Mouse (Mus musculus) T-helper 17 cell (primary cell): ENCODE results near the gene Btbd2.

Experiments
- in situ Hi-C, 2 experiments: fragments of 300-600 bp; cut with MboI, MseI; formaldehyde crosslinking; loops; 1 replicate in 1 of 2; 2 replicates in 1 of 2; pipeline ENCODE4 v1.15.1; 2025; ENCODE audit warnings: high pct_unique_total_duplicates in 2 of 2

Gene Btbd2

DNA sequence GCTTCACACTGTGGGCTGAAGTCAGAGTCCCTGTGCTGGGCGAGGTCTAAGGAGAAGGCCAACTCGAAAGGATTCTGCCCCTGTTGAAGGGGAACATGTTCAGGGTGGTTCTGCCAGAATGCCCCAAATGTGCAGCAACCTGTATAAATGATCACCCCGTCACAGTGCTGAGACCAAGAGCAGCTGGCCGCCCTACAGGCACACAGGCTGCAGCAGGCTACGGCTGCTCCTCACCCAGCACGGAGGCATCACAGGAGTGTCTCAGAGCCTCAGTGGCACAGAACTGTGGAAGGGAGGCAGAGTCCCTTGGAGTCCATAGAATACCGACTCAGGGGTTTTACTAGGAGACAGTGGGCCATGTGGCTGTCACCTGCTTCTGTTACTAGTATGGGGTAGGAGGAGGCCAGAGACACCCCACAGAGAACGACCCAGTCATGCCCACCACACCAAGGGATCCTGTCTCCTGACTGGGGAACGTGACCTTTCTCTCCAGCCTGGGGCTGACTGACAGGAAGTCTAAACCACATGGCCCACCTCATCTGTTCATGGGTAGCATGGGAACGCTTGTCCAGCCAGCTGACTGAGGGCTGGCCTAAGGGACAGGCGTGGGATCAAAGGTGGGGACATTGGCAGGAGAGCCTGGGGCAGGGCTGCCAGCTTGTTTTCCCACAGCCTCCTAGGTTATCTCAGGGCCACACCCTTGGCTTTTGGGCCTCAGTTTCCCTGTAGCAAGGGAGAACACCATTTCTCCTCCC is 15.2 kb upstream of the Btbd2 start:
- in situ Hi-C loops, result no loop called here

DNA sequence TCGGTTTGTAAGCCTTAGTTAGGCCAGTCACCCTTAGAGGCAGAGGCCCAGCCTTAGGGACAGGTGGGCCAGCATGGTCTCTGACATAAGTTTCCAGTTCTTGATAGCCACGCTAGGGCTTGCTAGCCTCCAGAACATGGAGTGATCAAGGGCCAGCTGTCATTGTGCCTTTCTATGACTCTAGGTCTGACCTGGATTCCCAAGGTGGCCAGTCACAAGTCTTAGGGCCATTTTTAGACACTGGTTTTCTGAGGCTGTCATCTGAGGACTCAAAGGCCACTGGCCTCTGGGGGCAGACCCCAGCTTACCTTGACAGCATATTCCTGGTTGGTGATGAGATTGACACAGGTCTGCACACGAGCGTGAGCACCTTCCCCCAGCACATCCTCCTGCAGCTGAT is 14.4 kb upstream of the Btbd2 start:
- in situ Hi-C loops, result no loop called here

DNA sequence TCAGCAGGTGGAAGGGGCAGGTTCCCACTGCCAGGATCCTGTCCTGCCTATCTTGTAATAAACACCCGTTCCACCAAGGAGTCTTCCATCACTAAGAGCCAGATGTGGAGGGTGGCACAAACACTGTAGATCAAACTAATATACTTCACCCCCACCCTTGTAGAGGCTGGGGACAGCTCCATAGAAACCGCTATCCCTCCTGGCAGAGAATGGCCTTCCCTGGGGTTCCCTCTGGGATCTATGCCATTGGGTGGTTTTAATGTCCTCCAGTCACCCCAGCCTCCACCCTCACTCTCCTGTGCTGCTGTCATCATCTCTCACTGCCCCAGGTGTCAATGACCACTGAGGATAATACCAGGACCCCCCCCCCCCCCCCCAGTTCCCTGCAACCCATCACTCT is 13.7 kb upstream of the Btbd2 start:
- in situ Hi-C loops, result no loop called here

DNA sequence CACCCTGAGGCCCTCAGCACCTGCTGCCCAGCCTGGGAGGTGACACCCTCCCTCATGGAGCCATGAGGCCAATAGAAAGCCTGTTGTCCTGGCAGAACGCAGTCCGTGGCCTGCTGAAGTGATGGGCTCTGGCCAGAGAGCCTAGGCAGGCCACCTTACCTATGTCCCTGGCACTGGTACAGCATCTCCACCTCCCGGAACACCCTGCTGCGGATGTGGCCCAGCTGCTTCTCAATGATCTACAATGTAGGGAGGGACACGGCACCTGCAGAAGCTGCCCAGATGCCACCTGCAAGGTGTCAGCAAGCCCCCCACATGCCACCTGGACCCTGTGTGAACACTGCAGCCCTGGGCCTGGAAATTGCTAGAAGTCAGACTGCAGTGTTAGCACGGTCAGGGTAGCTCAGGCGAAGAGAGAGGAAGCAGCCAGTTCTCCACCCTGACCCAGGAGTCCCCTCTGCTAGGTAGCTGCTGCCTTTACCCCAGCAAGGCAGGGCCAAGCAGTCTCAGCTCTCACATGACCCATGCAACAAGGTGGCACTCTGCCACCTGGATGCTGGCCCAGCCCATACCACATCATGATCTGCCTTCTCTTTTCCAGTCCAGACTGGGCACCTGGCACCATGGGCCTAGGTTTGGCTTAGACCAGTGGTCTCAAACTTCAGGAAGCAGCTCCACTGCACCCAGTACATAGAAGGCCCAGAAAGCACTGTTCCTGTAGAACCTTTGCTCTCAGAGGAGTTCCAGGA is 13.0 kb upstream of the Btbd2 start:
- in situ Hi-C loops, result no loop called here

DNA sequence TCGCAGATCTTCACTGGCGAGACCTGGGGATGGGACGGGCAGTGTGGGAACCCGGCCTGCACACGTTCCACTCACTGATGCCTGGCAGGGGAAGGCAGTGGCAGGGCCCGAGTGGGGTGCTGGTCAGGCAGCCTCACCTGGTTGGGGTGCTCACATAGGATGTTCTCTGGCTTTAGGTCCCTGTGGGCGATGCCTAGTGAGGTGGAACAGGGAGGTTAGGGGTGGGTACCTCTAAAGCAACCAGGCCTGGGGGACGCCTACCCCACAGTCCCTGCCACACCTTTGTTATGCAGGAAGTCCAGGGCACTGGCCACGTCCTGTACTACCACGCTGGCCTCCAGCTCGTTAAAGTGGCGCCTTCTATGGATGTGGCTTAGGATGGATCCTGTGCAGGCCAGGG is 12.1 kb upstream of the Btbd2 start:
- in situ Hi-C loops, result no loop called here

DNA sequence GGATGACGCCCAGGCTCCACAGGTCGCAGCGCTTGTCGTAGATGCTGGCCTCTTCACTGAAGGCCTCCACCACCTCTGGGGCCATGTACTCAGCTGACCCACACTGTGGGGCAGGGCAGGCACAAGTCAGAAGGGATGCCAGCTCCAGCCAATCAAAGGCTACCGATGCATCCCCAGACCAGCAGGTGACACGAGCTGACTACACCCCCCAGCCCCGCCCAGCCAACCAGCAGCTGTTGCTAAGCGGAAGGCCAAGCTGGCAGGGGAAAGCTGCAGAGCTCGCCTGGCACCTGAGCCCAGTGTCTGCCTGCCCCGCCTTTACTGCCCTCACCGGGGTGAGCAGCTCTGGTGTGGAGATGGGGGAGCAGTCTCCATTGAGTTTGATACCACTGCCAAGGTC is 11.7 kb upstream of the Btbd2 start:
- in situ Hi-C loops, result no loop called here

DNA sequence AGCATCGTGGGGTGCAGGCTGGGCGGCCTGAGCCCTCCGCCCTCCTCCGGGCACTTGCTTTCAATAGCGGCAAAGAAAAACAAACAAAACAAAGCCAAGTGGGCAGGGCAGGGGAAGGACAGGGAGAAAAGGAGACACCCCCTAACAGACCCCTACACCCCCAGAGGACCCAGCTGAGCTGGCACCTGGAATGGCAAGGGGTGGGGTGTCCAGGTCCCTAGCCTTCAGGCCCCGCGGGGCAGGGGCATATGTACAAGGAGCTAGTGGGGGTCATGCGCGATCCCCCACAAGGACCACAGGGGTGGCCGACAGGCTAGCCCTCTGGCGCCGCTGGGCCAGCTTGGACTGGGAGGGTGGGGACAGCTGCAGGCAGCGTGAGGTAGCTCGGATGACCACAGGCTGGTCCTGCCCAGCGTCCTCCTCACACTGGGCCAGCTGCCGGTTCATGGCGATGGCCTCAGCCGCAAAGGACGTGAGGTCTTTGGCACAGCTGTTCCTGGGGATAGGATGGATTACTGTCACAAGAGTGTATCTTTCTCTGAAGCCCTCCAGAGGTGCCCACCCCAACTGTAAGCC is 10.1 kb upstream of the Btbd2 start:
- in situ Hi-C loops, result no loop called here

DNA sequence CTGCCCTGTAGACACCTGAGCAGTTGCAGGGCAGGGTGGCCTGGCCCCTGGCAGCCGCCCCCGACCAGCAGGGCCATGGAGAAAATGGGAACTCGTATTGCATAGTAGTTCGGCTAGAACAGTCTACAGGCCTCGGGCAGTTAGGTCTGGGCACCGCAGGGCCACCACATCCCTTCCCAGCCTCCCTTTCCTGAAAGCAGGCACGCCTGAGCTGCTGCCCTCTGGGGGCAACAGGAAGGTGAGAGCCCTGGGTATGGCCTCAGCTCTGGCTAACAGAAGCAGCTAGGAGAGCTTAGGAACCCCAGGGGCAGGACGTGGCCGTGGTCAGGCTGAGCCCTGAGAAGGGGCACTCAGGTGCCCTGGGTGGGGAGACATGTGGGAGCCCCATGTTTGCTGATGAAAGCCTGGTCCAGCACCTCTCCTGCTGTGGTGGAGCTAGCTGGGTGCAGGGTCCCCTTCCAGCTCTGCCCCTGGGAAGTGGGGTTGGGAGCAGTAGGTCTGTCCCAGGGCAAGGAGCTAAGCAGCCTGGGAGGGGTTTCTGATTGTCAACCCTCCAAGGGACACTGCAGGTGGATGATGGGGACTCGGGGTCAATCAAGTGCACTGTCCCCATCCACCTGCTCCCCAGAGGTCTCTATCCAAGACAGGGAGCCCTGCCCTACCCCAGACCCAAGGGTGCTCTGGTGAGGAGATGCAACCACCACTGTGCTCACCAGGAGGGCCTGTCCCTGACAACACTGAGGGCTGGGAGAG is 9.3 kb upstream of the Btbd2 start:
- in situ Hi-C loops, result no loop called here

DNA sequence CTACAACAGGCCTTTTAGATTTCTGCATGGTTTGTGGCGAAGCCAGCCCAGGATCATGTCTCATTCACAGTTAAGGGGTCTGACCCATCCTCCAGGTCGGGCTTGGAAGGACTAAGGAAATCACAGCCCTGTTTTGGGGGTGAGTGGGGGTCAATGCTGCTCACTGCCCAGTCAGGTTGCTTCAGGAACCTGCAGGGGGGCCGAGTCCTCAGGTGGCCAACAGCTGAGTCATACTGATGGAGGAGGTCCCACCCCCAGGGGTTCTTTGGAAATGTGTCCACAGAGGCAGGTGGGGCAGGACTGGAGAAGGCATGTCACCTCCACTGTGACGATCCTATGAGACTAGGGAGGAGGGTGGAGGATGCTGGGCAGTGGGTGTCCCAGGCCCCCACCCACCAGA is 8.6 kb upstream of the Btbd2 start:
- in situ Hi-C loops, result no loop called here

DNA sequence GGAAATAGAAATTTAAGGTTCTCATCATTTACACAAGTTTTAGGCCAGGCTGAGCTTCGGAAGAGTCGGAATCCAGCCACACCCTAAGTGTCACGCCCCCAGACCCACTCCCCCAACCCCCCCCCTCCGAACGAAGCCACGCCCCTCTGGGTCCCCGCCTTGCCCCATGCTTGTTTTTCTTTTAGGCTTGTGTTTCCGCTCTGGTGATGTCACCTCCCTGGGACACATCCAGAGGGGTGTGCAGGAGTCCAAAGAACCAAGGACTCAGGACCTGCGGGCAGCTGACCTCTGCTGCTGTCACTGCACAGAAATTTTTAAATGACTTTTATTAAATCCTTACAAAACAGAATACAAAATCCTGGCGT is 8.1 kb upstream of the Btbd2 start:
- in situ Hi-C loops, result no loop called here

DNA sequence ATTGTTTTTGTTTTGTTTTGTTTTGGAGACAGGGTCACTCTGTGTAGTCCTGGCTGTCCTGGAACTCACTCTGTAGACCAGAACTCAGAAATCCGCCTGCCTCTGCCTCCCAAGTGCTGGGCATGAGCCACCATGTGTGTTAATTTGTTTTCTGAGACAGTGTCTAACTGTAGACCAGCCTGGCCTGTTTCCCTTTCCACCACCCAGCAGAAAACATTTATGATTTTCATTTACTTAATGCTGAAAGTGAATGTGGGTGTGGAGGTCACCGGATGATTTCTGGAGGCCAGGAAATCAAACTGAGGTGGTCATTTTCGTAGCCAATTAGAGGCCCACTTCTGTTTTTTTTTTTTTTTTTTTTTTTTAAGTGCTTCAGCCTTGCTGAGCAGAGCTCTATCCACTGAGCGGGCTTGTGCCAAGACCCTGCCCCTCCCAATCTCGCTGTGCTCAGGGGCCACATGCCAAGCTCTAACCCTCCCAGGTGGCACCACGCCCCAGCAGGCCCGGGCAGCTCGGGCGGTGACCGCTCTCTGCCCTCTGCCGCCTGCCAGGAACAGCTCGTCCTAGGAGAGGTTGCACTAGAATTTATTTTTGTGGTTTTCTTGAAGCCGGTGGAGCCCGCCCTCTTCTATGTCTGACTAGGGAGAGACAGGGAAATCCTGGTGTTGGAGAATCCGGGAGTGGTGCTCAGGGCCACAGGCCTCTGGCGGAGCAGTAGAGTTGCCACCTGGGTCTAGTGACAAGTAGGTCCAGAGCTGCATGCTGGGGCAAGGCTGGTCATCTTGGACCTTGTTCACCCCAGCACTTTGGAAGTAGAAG is 7.5 kb upstream of the Btbd2 start:
- in situ Hi-C loops, result no loop called here

DNA sequence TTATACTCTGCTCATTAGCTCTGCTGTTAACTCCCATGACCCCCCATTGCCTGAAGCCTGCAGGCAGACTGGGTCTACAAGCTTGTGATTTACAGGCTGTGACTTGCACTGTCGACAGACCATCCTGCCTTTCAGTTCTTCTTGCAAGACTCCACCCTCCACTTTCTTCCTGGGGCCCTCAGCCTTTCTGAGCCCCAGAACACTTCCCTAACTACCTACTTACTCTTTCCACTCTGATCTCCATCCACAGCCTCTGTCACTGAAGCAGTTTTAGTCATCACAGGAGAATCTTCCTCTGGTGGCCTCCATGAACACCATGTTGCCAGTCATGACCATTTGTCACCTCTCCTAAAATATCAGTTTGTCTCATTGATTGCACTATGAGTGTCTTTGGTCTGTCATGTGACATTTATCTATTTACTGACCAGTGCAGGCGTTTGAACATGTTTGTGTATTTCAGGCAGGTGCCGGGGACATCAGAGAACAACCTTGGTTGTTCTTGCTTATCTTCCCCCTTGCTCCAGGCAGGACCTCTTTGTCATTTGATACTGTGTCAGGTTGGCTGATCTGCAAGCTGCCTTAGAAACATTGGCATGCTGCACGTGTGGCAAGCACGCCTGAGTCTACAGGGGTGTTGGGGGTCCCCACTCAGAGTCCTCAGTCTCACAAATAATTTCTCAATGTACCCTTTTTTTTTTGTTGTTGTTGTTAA is 6.8 kb upstream of the Btbd2 start:
- in situ Hi-C loops, result no loop called here

DNA sequence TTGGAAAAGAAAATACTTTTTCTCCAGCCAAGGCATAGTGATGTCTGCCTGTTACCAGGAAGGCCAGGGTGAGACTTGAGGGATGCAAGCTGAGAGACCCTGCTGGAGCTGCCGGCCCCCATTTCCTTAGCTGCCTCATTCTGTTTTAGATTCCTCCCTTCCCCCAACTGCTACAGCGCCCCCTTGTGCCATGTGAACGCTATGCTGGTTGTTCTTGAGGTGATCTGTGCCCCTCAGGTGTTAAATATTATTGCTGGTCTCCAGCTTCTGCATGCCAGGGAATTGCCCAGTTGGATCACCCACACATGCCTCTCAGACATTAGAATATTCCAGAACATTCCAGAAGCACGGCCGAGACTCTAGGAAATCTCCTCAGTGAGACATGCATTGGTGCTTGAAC is 4.3 kb upstream of the Btbd2 start:
- in situ Hi-C loops, result no loop called here

DNA sequence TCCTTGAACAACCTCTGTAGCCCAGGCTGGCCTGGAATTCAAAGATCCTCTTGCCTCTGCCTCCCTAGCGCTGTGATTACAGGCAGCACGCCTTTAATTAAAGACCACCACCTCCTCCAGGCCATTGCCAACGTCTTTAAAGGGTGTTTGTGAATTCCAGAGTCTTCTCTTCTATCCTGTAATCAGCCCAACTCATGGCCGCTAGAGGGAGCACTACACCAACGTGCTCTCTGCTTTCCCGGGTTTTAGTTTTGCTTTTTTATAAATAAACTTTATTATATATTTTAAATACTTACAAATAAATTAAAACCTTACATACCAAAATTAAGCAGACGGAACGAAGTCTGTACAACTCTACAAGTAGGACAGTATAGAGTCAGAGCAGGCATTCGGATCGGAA is 2.3 kb upstream of the Btbd2 start:
- in situ Hi-C loops, result loop anchor here in 1 of 2 experiments (5.0 kb wide), 1 partner anchor 43 kb away; the partner anchor contains the start of genes Izumo4 and Mob3a

DNA sequence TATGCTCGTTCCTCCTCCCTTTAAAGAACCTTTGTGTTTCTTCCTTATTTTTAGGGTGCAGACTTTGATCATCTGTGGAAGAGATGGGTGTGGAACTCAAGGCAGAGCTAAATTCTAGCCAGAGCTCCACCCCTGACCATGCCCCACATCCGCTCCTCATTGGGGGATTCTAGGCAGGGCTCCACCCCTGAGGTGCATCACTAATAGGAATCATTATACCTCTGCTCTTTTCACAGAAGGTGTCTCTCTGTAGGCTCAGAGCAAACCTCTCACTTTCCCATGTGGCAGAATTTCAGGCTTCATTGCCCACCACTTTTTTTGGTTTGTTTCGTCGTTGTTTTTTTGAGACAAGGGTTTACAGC is 2.0 kb upstream of the Btbd2 start:
- in situ Hi-C loops, result loop anchor here in 1 of 2 experiments (5.0 kb wide), 1 partner anchor 43 kb away; the partner anchor contains the start of genes Izumo4 and Mob3a

DNA sequence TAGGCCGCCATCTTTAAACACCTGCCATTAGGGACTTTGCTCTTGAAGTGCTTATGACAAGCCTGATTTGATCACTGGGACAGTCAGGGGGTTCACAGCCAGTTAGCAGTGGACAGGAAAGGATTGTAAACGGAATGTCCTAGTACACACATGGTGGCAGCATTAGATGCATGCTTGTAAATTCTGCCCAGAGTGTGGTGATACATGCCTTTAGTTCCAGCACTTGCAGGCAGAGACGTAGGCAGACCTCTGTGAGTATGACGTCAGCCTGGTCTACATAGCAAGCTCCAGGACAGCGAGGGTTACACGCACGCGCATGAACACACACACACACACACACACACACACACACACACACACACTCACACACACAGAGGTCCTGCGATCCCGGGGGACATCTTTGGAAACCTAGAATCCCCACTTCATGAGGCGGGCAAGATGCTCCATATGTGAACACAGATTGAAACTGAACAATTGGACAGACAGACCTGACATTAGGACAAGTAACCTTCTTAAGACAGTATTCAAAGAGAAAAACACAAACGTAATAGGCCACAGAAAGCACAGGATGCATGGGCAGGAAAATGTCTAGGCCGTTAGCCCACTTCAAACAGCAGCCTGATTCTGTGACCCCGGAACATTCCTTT is 1.4 kb upstream of the Btbd2 start:
- in situ Hi-C loops, result loop anchor here in 1 of 2 experiments (5.0 kb wide), 1 partner anchor 44 kb away; the partner anchor contains the start of genes Izumo4 and Mob3a

DNA sequence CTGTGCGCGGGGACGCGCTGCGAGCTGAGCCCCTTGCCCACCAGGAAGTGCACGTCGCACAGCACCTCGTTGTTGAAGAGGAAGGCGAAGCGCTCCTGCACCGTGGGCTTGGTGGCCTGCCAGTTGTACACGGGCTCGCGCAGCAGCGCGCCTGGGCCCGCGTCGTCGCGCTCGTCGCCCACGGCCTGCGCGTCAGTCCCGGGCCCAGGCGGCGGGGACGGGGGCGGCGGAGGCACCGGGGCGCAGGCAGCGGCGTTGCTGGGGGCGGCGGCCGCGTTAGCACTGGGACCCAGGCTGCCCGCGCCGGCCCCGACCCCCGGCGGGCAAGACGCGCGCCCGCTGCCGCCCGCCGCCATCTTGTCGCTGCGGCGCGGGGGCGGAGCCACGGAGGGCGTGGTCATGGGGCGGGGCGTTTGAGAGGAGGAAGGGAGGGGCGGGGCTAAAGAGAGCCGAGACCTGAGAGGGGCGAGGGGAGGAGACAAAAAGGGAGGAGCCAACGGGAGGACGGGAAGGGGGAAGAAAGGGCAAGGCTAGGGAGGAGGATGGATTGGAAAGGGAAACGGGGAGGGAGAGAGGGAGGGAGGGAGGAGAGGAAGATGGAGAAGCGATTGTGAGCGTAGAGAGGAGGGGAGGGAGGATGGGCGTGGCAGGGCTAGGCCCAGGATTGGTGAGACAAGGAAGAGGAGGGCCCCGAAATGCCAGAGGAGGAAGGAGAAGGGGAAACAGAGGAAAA is 575 bp downstream of the Btbd2 start:
- in situ Hi-C loops, result loop anchor here in 1 of 2 experiments (5.0 kb wide), 1 partner anchor 46 kb away; the partner anchor contains the start of genes Izumo4 and Mob3a

DNA sequence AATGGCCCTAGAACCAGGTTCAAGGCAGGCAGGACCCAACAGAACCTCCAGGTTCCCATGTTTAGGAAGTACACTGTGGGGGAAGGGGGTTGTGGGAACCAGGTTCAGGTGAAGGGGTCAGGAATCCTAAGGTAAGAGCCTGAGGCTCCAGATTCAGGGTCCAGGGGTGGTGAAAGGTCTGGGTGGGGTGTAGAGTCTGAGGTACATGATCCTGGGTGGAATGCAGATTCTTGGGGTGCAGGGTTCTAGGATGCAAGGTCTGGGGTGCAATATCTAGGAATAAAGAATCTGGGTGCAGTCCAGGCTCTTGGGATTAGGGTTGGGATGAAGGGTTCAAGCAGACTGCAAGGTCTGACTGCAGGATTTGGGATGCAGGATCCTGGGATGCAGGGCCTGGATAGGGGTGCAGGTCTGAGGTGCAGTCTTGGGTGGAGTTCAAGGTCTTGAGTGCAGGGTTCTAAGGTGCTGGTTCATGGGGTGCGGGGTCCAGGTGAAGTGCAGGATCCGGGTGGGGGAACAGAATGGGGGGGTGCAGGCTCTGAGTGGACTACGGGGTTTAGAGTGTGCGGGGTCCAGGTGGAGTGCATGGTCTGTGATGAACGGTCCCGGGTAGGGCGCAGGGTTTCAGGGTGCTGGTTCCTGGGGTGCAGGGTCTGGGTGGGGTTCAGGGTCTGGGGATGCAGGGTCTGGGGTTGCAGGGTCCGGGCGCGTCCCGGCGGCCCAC is 1.3 kb downstream of the Btbd2 start:
- in situ Hi-C loops, result loop anchor here in 1 of 2 experiments (5.0 kb wide), 1 partner anchor 47 kb away; the partner anchor contains the start of genes Izumo4 and Mob3a
